Mouse (Mus musculus) ES-Bruce4 (cell line): ENCODE measurements around the gene Tex9.

ENCODE experiments used
- CTCF ChIP-seq: IDR thresholded peaks from one replicate; pipeline ENCODE4 v1.8.1; 2011; ENCODE audit warnings: low read depth, low read length
- EP300 ChIP-seq: IDR thresholded peaks from 2 replicates; pipeline ENCODE4 v1.6.1; 2011; ENCODE audit warnings: low read depth, low read length; ENCODE audit not compliant: insufficient read depth
- POLR2A ChIP-seq: IDR thresholded peaks from one replicate; pipeline ENCODE4 v1.8.1; 2011; ENCODE audit warnings: low read length; ENCODE audit not compliant: insufficient read depth

DNA sequence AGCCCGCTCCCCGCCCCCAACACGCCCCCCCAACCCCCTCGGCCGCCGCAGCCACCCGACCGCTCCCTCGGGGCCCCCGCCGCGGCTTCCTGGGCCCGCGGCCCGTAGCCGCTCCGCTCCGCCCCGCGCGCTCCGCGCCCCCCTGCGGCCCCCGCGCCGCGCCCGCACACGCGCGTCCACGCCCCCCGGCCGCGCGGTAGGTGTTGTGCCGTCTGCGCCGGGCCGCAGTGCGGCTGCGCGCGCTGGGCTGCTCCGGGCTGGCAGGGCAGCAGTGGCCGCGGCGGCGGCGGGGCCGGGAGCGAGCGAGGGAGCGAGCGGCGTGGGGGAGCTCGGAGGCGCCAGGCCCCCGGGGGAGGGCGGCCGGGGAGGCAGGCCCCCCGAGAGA lies 40.0 kb upstream of the Tex9 start, which contains the start of gene Rfx7:
- TF ChIP-seq CTCF (no peak), EP300 (no peak), POLR2A (no peak)
